Mouse (Mus musculus): ENCODE results near the gene Trim63.
"Not testable (repeated sequence)": the region's sequence is repeated elsewhere in the genome, so short reads cannot be mapped to it uniquely, and the experiment has no call there.

Trim63 gene

GRCm38 (mm10) chr4:134299498-134299810 is 15.5 kb upstream of the Trim63 start:
- DNase-seq: no peak

- DNase-seq: no peak
Observed at GRCm38 (mm10) chr4:134300316-134300715, 14.6 kb upstream of the Trim63 start.

- no peak for DNase-seq
Observed at GRCm38 (mm10) chr4:134302084-134302483, 12.8 kb upstream of the Trim63 start.

- no peak for DNase-seq
Observed at GRCm38 (mm10) chr4:134306963-134307362, 8.0 kb upstream of the Trim63 start.

- peak; percentile 14 to 24 for DNase-seq
Observed at GRCm38 (mm10) chr4:134307367-134308072, 7.4 kb upstream of the Trim63 start.

GRCm38 (mm10) chr4:134310106-134310505 is 4.8 kb upstream of the Trim63 start:
- no peak for DNase-seq

GRCm38 (mm10) chr4:134310656-134311055 is 4.3 kb upstream of the Trim63 start:
- DNase-seq: no peak

- DNase-seq: no peak
Observed at GRCm38 (mm10) chr4:134311784-134312183, 3.1 kb upstream of the Trim63 start.

- no peak for DNase-seq
Observed at GRCm38 (mm10) chr4:134312341-134312740, 2.6 kb upstream of the Trim63 start.

GRCm38 (mm10) chr4:134312901-134313300 is 2.0 kb upstream of the Trim63 start:
- DNase-seq: no peak

GRCm38 (mm10) chr4:134314081-134314655 is 752 bp upstream of the Trim63 start:
- DNase-seq: no peak

- no peak for DNase-seq
Observed at GRCm38 (mm10) chr4:134315470-134315869, 550 bp downstream of the Trim63 start.

GRCm38 (mm10) chr4:134316390-134316789 is 1.5 kb downstream of the Trim63 start:
- no peak for DNase-seq

- no peak for DNase-seq
Observed at GRCm38 (mm10) chr4:134319074-134319473, 4.2 kb downstream of the Trim63 start.

GRCm38 (mm10) chr4:134319674-134320073 is 4.8 kb downstream of the Trim63 start:
- DNase-seq: no peak

- DNase-seq: no peak
Observed at GRCm38 (mm10) chr4:134321524-134321923, 6.6 kb downstream of the Trim63 start.

- no peak for DNase-seq
Observed at GRCm38 (mm10) chr4:134324655-134325054, 9.7 kb downstream of the Trim63 start.

- no peak for DNase-seq
Observed at GRCm38 (mm10) chr4:134326859-134327530, 12.1 kb downstream of the Trim63 start.

GRCm38 (mm10) chr4:134328151-134328550 is 13.2 kb downstream of the Trim63 start:
- DNase-seq: no peak

- DNase-seq: no peak
Observed at GRCm38 (mm10) chr4:134328832-134329231, 13.9 kb downstream of the Trim63 start.

- DNase-seq: no peak
Observed at GRCm38 (mm10) chr4:134330281-134330680, 15.4 kb downstream of the Trim63 start.

GRCm38 (mm10) chr4:134341231-134341630 is 26.3 kb downstream of the Trim63 start:
- DNase-seq: not testable (repeated sequence)

- DNase-seq: no peak
Observed at GRCm38 (mm10) chr4:134342213-134342779, 27.4 kb downstream of the Trim63 start.

Measured in spleen, adult 18-20 months (tissue).